Mouse (Mus musculus): ENCODE results near the gene Cntn4. TPM values are rescaled to one million over a fixed set of nuclear protein-coding genes. Genes with fewer than 3 reads are reported as not detected.

Cntn4 gene
- polyA plus RNA-seq, 1 experiment from 2014 or later = 34.0 TPM

- no peaks in the 10 kb centered on the region for H3K4me1 ChIP-seq (replicated peaks; ENCODE audit: control insufficient read depth, insufficient read depth, low read length)
- H3K9me3 ChIP-seq (ENCODE audit: control insufficient read depth, low read length) = no peaks in the 10 kb centered on the region
- ATAC-seq (ENCODE audit: low FRiP score) = no peak
- no peak overlapping the region for H3K27ac ChIP-seq
- no peak overlapping the region for H3K9ac ChIP-seq
- no peak for DNase-seq (ENCODE audit: low spot score)
- 29% methylated on average over 6 of the region's 6 CpGs for WGBS
- no peak overlapping the region for H3K4me2 ChIP-seq (replicated peaks)
- no peak overlapping the region for H3K4me3 ChIP-seq (replicated peaks; ENCODE audit: low read length)
- H3K36me3 ChIP-seq (replicated peaks; ENCODE audit: control insufficient read depth, insufficient read depth) = no peaks in the 10 kb centered on the region
- H3K27me3 ChIP-seq (ENCODE audit: control insufficient read depth, insufficient read depth, low read length) = no peaks in the 10 kb centered on the region
Observed at GRCm38 (mm10) chr6:105742026-105742425, 64.6 kb downstream of the Cntn4 start.

GRCm38 (mm10) chr6:105780616-105781015 lies 103.2 kb downstream of the Cntn4 start:
- WGBS = 86% methylated on average over 1 of the region's 1 CpGs
- no peak overlapping the region for H3K27ac ChIP-seq
- DNase-seq (ENCODE audit: low spot score) = no peak
- H3K27me3 ChIP-seq (ENCODE audit: control insufficient read depth, insufficient read depth, low read length) = no peaks in the 10 kb centered on the region
- no peak overlapping the region for H3K4me3 ChIP-seq (replicated peaks; ENCODE audit: low read length)
- no peaks in the 10 kb centered on the region for H3K4me1 ChIP-seq (replicated peaks; ENCODE audit: control insufficient read depth, insufficient read depth, low read length)
- no peaks in the 10 kb centered on the region for H3K9me3 ChIP-seq (ENCODE audit: control insufficient read depth, low read length)
- H3K9ac ChIP-seq = no peak overlapping the region
- H3K36me3 ChIP-seq (replicated peaks; ENCODE audit: control insufficient read depth, insufficient read depth) = no peaks in the 10 kb centered on the region
- ATAC-seq (ENCODE audit: low FRiP score) = no peak
- no peak overlapping the region for H3K4me2 ChIP-seq (replicated peaks)

DNA sequence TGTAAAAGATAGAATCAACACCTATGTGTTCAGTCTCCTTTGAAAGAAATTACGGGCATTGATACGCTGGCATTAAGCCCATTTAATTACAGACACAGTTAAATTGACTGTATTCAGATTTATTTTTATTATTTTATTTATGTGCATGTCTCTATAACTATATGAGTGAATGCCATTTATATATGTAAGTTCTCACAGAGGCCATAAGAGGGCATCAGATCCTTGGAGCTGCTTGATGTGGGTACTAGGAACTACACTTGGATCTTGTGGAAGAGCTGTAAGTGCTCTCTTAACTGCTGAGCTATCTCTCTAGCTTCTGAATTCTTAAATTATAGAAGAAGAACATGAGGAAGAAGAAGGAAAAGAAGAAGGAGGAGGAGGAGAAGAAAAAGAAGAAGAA lies 111.0 kb downstream of the Cntn4 start:
- 95% methylated on average over 2 of the region's 2 CpGs for WGBS
- H3K36me3 ChIP-seq (replicated peaks; ENCODE audit: control insufficient read depth, insufficient read depth) = no peaks in the 10 kb centered on the region
- H3K4me1 ChIP-seq (replicated peaks; ENCODE audit: control insufficient read depth, insufficient read depth, low read length) = no peaks in the 10 kb centered on the region
- H3K27me3 ChIP-seq (ENCODE audit: control insufficient read depth, insufficient read depth, low read length) = no peaks in the 10 kb centered on the region
- DNase-seq (ENCODE audit: low spot score) (no peak), ATAC-seq (ENCODE audit: low FRiP score) (no peak)
- H3K9me3 ChIP-seq (ENCODE audit: control insufficient read depth, low read length) = no peaks in the 10 kb centered on the region
- H3K4me3 ChIP-seq (replicated peaks; ENCODE audit: low read length) = no peak overlapping the region
- H3K4me2 ChIP-seq (replicated peaks) = no peak overlapping the region
- H3K27ac ChIP-seq = no peak overlapping the region
- H3K9ac ChIP-seq = no peak overlapping the region

- Histone ChIP-seq H3K9ac (no peak overlapping the region), H3K4me1 (replicated peaks; ENCODE audit: control insufficient read depth, insufficient read depth, low read length) (no peaks in the 10 kb centered on the region), H3K9me3 (ENCODE audit: control insufficient read depth, low read length) (no peaks in the 10 kb centered on the region), H3K27ac (no peak overlapping the region), H3K4me2 (replicated peaks) (no peak overlapping the region), H3K36me3 (replicated peaks; ENCODE audit: control insufficient read depth, insufficient read depth) (no peaks in the 10 kb centered on the region), H3K4me3 (replicated peaks; ENCODE audit: low read length) (no peak overlapping the region), H3K27me3 (ENCODE audit: control insufficient read depth, insufficient read depth, low read length) (no peaks in the 10 kb centered on the region)
- ATAC-seq (ENCODE audit: low FRiP score) (no peak), DNase-seq (ENCODE audit: low spot score) (no peak)
Observed at GRCm38 (mm10) chr6:105835099-105835498, 157.6 kb downstream of the Cntn4 start.

DNA sequence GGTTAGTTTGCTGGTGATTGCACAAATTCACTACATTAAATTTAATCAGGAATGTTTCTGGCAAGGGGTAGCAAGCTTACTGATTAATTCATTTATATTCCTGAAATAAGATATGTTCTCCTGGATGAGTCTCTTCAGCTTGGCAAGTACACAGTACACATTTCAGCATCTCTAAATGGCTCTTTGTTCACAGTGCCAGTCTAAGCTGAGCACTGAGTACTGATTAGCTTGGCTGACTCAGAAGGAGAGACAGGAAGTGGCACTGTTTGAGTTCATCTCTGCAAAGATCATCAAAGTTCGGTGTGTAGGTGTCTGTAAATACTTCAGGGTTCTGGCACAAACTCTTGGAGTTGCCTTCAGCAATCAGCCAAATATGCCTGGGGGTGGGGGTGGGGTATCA lies 169.8 kb downstream of the Cntn4 start:
- DNase-seq (ENCODE audit: low spot score) = no peak
- Histone ChIP-seq H3K27ac (no peak overlapping the region), H3K9me3 (ENCODE audit: control insufficient read depth, low read length) (no peaks in the 10 kb centered on the region), H3K4me2 (replicated peaks) (no peak overlapping the region), H3K36me3 (replicated peaks; ENCODE audit: control insufficient read depth, insufficient read depth) (no peaks in the 10 kb centered on the region), H3K27me3 (ENCODE audit: control insufficient read depth, insufficient read depth, low read length) (no peaks in the 10 kb centered on the region), H3K4me1 (replicated peaks; ENCODE audit: control insufficient read depth, insufficient read depth, low read length) (no peaks in the 10 kb centered on the region), H3K9ac (no peak overlapping the region), H3K4me3 (replicated peaks; ENCODE audit: low read length) (no peak overlapping the region)
- ATAC-seq (ENCODE audit: low FRiP score) = peak; percentile 46; the same call in 1 of the 2 replicates
- WGBS = 74% methylated on average over 1 of the region's 1 CpGs

DNA sequence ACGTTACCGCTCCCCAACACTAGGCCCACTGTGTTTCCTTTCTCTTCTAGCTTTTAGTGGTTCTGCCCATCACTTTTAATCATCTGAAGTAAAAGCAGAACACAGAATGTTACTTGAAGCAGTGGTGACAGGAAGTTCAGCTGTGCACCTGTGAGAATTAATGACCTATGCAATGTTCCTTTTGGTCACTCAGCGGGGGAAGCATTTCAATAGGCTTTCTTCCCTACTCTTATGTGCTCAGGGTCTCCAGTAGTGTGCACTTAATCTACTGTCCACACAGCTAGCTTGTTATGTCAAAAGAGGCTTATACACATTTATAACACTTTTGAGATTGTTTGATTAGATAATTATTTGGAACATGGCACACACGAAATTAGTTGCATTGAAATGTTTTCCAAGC lies 215.4 kb downstream of the Cntn4 start:
- no peak overlapping the region for H3K4me3 ChIP-seq (replicated peaks; ENCODE audit: low read length)
- no peaks in the 10 kb centered on the region for H3K36me3 ChIP-seq (replicated peaks; ENCODE audit: control insufficient read depth, insufficient read depth)
- DNase-seq (ENCODE audit: low spot score) (no peak), ATAC-seq (ENCODE audit: low FRiP score) (no peak)
- H3K27ac ChIP-seq = no peak overlapping the region
- no peaks in the 10 kb centered on the region for H3K4me1 ChIP-seq (replicated peaks; ENCODE audit: control insufficient read depth, insufficient read depth, low read length)
- WGBS = 86% methylated on average over 4 of the region's 4 CpGs
- H3K9ac ChIP-seq = no peak overlapping the region
- H3K27me3 ChIP-seq (ENCODE audit: control insufficient read depth, insufficient read depth, low read length) = no peaks in the 10 kb centered on the region
- H3K4me2 ChIP-seq (replicated peaks) = no peak overlapping the region
- no peaks in the 10 kb centered on the region for H3K9me3 ChIP-seq (ENCODE audit: control insufficient read depth, low read length)

DNA sequence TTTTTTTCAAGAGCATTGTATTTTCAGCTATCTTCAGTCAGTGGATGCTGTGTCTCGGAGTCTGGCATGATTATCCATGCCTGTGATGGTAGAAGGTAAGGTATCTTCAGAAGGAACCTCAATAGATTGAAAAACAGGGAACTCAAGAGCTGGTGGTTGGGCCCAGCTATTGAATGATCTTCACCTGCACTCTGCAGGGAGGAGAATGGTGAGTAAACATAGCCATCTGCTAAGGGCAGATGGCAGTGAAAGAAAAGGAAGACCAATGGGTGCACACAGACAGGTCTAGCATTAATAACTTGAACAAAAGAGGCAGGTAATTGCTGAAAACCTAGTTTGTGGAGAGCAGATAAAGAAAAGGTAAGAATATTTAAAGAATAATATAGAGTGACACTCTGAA lies 261.0 kb downstream of the Cntn4 start:
- Histone ChIP-seq H3K9me3 (ENCODE audit: control insufficient read depth, low read length) (no peaks in the 10 kb centered on the region), H3K27ac (no peak overlapping the region), H3K36me3 (replicated peaks; ENCODE audit: control insufficient read depth, insufficient read depth) (no peaks in the 10 kb centered on the region), H3K9ac (no peak overlapping the region), H3K4me3 (replicated peaks; ENCODE audit: low read length) (no peak overlapping the region), H3K27me3 (ENCODE audit: control insufficient read depth, insufficient read depth, low read length) (no peaks in the 10 kb centered on the region), H3K4me1 (replicated peaks; ENCODE audit: control insufficient read depth, insufficient read depth, low read length) (no peaks in the 10 kb centered on the region), H3K4me2 (replicated peaks) (no peak overlapping the region)
- ATAC-seq (ENCODE audit: low FRiP score) (no peak), DNase-seq (ENCODE audit: low spot score) (no peak)
- 95% methylated on average over 1 of the region's 1 CpGs for WGBS

DNA sequence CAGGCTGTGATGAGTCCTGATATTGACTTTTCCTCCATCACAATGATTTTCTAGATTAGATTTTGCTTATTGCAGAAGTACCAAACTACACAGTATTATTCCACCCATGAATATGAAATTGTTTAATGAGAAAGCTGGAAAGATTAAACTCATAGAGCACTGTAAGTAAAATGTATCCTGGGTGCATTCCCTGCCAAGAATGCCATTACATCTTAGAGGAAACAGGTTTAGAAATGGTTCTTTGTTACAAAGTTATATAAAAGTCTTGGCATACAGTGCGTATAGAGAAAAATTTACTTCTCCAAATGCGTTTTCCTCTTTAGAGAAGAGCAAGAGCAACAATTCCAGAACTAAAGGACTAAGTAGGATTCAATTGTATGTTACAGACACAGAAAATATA lies 261.8 kb downstream of the Cntn4 start:
- Histone ChIP-seq H3K4me1 (replicated peaks; ENCODE audit: control insufficient read depth, insufficient read depth, low read length) (no peaks in the 10 kb centered on the region), H3K9me3 (ENCODE audit: control insufficient read depth, low read length) (no peaks in the 10 kb centered on the region), H3K27me3 (ENCODE audit: control insufficient read depth, insufficient read depth, low read length) (no peaks in the 10 kb centered on the region), H3K36me3 (replicated peaks; ENCODE audit: control insufficient read depth, insufficient read depth) (no peaks in the 10 kb centered on the region), H3K9ac (no peak overlapping the region), H3K4me2 (replicated peaks) (no peak overlapping the region), H3K4me3 (replicated peaks; ENCODE audit: low read length) (no peak overlapping the region), H3K27ac (no peak overlapping the region)
- 85% methylated on average over 2 of the region's 2 CpGs for WGBS
- ATAC-seq (ENCODE audit: low FRiP score) = no peak
- no peak for DNase-seq (ENCODE audit: low spot score)

- Histone ChIP-seq H3K9me3 (ENCODE audit: control insufficient read depth, low read length) (no peaks in the 10 kb centered on the region), H3K4me2 (replicated peaks) (no peak overlapping the region), H3K27ac (no peak overlapping the region), H3K4me1 (replicated peaks; ENCODE audit: control insufficient read depth, insufficient read depth, low read length) (no peaks in the 10 kb centered on the region), H3K4me3 (replicated peaks; ENCODE audit: low read length) (no peak overlapping the region), H3K36me3 (replicated peaks; ENCODE audit: control insufficient read depth, insufficient read depth) (no peaks in the 10 kb centered on the region), H3K9ac (no peak overlapping the region), H3K27me3 (ENCODE audit: control insufficient read depth, insufficient read depth, low read length) (no peaks in the 10 kb centered on the region)
- DNase-seq (ENCODE audit: low spot score) (no peak), ATAC-seq (ENCODE audit: low FRiP score) (no peak)
Observed at GRCm38 (mm10) chr6:105940591-105940990, 263.1 kb downstream of the Cntn4 start.

DNA sequence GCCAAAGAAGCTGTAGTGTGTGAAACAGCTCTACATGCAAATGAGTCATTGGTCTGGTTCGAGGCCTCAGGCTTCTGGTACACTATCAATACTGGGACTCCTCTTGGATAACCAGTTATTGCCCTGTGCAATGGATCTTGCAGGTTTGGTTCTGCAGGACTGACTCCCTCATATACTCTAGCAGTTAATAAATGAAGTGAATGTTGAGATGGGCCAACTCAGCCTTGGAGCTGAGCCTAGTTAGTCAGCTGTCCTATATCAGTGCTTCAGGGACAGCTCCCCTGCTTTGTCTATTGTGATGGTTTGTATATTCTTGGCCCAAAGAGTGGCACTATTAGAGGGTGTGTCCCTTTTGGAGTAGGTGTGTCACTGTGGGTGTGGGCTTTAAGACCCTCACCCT lies 314.0 kb downstream of the Cntn4 start:
- H3K9me3 ChIP-seq (ENCODE audit: control insufficient read depth, low read length) = no peaks in the 10 kb centered on the region
- 87% methylated on average over 1 of the region's 1 CpGs for whole genome bisulfite sequencing

More for the DNA sequence above, 314.0 kb downstream of the Cntn4 start:
- H3K4me3 ChIP-seq (replicated peaks; ENCODE audit: low read length) = no peak overlapping the region
- H3K27ac ChIP-seq = no peak overlapping the region
- no peaks in the 10 kb centered on the region for H3K36me3 ChIP-seq (replicated peaks; ENCODE audit: control insufficient read depth, insufficient read depth)
- ATAC-seq (ENCODE audit: low FRiP score) (no peak), DNase-seq (ENCODE audit: low spot score) (no peak)
- H3K4me2 ChIP-seq (replicated peaks) = no peak overlapping the region
- no peaks in the 10 kb centered on the region for H3K4me1 ChIP-seq (replicated peaks; ENCODE audit: control insufficient read depth, insufficient read depth, low read length)
- no peak overlapping the region for H3K9ac ChIP-seq
- no peaks in the 10 kb centered on the region for H3K27me3 ChIP-seq (ENCODE audit: control insufficient read depth, insufficient read depth, low read length)

All from hindbrain, embryonic 14.5 days (tissue).